Mouse (Mus musculus): Measurements from ENCODE around the gene Trabd.
A peak's percentile ranks its signal among the peaks of the same experiment; 100 is the strongest.

The Trabd gene

DNA sequence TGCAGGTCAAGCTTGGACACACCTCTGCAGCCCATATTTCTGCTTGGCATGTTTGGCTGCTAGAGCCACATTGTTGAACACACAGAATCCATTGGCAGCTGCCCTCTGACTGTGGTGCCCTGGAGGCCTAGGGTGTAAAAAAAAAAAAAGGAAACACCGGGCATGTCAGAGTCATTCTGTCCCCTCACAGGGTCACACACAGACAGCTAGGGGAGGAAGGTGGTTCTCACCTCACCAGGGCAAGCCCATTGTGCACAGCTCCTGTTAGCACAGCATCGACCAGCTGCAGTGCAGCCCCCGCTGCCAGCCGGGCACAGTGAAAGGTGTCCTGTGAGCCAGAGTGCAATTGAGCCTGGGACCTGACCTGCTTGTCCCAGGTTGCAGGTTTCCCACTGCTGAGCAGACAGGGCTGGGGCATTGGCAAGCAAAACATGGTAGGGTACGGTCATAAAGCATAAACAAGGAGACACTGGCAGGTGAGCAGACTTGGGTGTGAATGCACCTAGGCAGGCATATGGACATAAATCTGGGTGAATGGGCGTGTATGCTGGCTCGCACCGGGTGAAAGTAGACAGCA, 52.5 kb downstream of the Trabd start:
- DNase-seq (ENCODE audit: low read depth, low spot score): no peak

GRCm38 (mm10) chr15:89128382-89129350, 53.7 kb downstream of the Trabd start, which contains the start of gene Hdac10:
Gene Hdac10, minus strand, starts transcription at chr15:89128700.
- DNase-seq (ENCODE audit: low read depth, low spot score): peak; percentile 81

- DNase-seq (ENCODE audit: low read depth, low spot score): no peak
Measured at GRCm38 (mm10) chr15:89130245-89130644, 55.3 kb downstream of the Trabd start.

DNA sequence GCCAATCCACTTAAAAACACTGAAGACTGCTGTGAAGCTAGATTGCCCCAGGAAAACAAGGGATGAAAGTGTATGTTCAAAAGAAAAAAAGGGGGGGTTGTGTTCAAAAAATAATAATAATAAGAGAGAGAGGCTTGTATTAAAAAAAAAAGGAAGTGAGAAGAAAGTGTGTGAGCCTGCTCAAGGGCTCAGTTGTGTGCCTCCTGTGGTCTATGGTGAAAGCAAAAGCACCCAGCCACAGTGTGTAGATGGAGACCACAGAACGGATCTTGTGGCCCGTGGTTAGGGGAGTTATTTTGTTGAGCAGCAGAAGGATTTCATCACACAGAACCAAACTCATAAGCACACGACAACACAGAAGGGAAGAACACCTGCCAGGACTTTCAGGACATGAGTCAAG, 56.4 kb downstream of the Trabd start:
- DNase-seq (ENCODE audit: low read depth, low spot score): no peak

Measured in ES-CJ7 (cell line).